Mouse (Mus musculus) intestine, postnatal 0 days (tissue): ENCODE data around the gene Duxbl2. TPM values are rescaled to one million over a fixed set of nuclear protein-coding genes. Genes with fewer than 3 reads are reported as not detected.
A peak's percentile ranks its signal among the peaks of the same experiment; 100 is the strongest.
"Not testable (repeated sequence)": the region's sequence is repeated elsewhere in the genome, so short reads cannot be mapped to it uniquely, and the experiment has no call there.

Experiments used
- ATAC-seq: fragments of 200-750 bp; cut with Nextera tagmentation; 2 replicates; pipeline ENCODE4 v1.8.0; 2017; ENCODE audit warnings: mild to moderate bottlenecking, moderate TSS enrichment, moderate library complexity
- H3K27ac ChIP-seq: fragments of 300-500 bp; sonication (generic); 2 replicates; pipeline ENCODE4 v1.5.1; 2014; ENCODE audit warnings: mild to moderate bottlenecking, low read depth, low read length, moderate library complexity
- H3K27me3 ChIP-seq: fragments of 300-500 bp; sonication (generic); replicated peaks from 2 replicates; pipeline ENCODE4 v1.6.1; 2014; ENCODE audit warnings: low read length, mixed read lengths; ENCODE audit not compliant: control insufficient read depth, insufficient read depth
- H3K36me3 ChIP-seq: fragments of 300-500 bp; sonication (generic); 2 replicates; pipeline ENCODE4 v1.6.1; 2014; ENCODE audit warnings: mild to moderate bottlenecking, moderate library complexity; ENCODE audit not compliant: control insufficient read depth, insufficient read depth
- H3K4me1 ChIP-seq: fragments of 300-500 bp; sonication (generic); replicated peaks from 2 replicates; pipeline ENCODE4 v1.6.1; 2014; ENCODE audit warnings: antibody characterized with exemption, low read length, mixed read lengths; ENCODE audit not compliant: control insufficient read depth, insufficient read depth
- H3K4me2 ChIP-seq: fragments of 300-500 bp; sonication (generic); replicated peaks from 2 replicates; pipeline ENCODE4 v1.6.1; 2014; ENCODE audit warnings: low read depth, mild to moderate bottlenecking, moderate library complexity
- H3K4me3 ChIP-seq: fragments of 300-500 bp; sonication (generic); 2 replicates; pipeline ENCODE4 v1.5.1; 2014; ENCODE audit warnings: low read depth, low read length
- H3K9ac ChIP-seq: fragments of 300-500 bp; sonication (generic); 2 replicates; pipeline ENCODE4 v1.6.1; 2014; ENCODE audit warnings: mild to moderate bottlenecking, low read depth, low read length
- H3K9me3 ChIP-seq: fragments of 300-500 bp; sonication (generic); 2 replicates; pipeline ENCODE4 v1.6.1; 2016; ENCODE audit warnings: mixed run types; ENCODE audit not compliant: control insufficient read depth
- WGBS: fragments of 180-500 bp; shearing (Covaris S2); extraction: QIAGEN DNeasy Blood & Tissue Kit; methylation state at CpG from one replicate; pipeline ENCODE4 v1.1.7; 2014; 5-methylcytosine and 5-hydroxymethylcytosine counted together
- polyA plus RNA-seq: library from polyadenylated mRNA; unstranded; fragments of >200 nt; fragmentation: Nextera tagmentation; extraction: Ambion mirVana; gene quantifications from 2 replicates; pipeline ENCODE4 v1.2.1, GENCODE M21; 2015

The Duxbl2 gene
- 0.72 TPM in 1 of 2 replicates, not detected in the other for polyA plus RNA-seq

DNA sequence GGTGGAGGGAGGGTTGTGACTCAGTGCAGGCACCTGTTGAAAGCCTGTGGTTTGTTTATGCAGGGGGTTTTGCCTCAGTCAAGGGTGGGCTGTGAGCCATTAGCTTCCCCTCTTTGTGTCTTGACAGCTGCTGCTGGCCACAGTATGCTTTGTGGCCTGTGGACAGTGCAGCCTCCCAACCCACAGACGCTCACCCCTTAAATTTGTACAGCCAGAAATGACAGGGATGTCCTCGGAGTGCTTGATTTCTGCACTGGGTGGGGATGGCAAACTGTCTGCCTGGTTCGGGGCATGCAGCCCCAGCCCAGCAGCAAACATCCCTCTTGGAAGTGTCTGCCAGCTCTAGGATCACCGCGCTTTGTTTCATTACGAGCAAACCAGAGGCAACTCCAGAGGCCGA, at the start of gene Duxbl2:
Gene Duxbl2 (plus strand): TSS at position 200 of the 400 bp plus-strand sequence.
- ATAC-seq, H3K9me3 ChIP-seq, H3K4me1 ChIP-seq, H3K4me2 ChIP-seq, H3K27me3 ChIP-seq, H3K36me3 ChIP-seq, H3K9ac ChIP-seq, H3K4me3 ChIP-seq, H3K27ac ChIP-seq: not testable (repeated sequence)
- no CpG with 5 or more reads among the region's 7 CpGs for WGBS

DNA sequence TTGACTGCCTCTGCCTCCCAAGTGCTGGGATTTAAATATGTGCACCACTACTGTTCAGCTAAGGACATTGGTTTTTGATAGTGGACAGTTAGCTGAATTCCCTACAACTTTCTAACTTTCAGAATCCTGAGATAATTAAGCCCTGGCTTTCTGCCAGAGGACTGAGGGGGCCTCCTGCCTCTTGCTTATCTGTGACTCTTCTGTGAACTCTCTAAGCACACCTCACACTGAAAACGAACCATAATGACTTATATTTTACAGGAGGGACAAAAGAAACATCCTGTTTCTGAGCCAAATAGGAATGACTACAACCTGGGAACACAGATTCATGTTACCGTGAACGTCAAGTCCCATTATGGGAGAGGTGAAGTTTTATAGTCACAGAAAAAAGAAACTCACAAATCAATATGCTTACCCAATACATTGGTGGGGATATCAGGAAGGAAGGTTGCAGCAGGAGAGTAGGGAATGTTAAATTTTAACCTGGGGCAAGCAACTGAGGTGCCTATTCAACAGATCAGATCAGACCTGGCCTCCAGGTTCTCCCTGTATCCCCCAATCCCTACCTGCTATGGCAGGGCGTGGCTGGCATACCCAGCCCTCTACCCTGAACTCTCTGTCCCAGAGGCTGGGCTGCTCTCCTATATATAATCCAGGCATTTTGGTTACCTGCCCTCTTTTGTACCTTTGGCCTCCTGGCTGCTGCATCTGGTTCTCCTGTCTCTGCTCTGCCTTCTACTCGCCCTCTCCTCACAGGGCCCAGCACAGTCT, 41.3 kb upstream of the Duxbl2 start:
- H3K27ac ChIP-seq, H3K9ac ChIP-seq, H3K27me3 ChIP-seq, H3K4me2 ChIP-seq, H3K4me3 ChIP-seq, H3K36me3 ChIP-seq, H3K4me1 ChIP-seq, H3K9me3 ChIP-seq: not testable (repeated sequence)
- ATAC-seq: peak; percentile 95
- no CpG with 5 or more reads among the region's 5 CpGs for WGBS

- not testable (repeated sequence) for H3K27me3 ChIP-seq, H3K4me3 ChIP-seq, H3K9ac ChIP-seq, ATAC-seq, H3K36me3 ChIP-seq, H3K27ac ChIP-seq, H3K9me3 ChIP-seq, H3K4me1 ChIP-seq, H3K4me2 ChIP-seq
- no CpG with 5 or more reads among the region's 6 CpGs for WGBS
Measured at GRCm38 (mm10) chr14:26081216-26081615, 36.9 kb upstream of the Duxbl2 start, which contains the start of gene Cphx2. Cphx2 (plus strand) TSS chr14:26081516.

- no CpG with 5 or more reads among the region's 1 CpGs for WGBS
- not testable (repeated sequence) for H3K27ac ChIP-seq
Measured at GRCm38 (mm10) chr14:26081997-26082396, 36.2 kb upstream of the Duxbl2 start, which contains the start of gene Cphx3. Cphx3 (plus strand) TSS chr14:26082297.

DNA sequence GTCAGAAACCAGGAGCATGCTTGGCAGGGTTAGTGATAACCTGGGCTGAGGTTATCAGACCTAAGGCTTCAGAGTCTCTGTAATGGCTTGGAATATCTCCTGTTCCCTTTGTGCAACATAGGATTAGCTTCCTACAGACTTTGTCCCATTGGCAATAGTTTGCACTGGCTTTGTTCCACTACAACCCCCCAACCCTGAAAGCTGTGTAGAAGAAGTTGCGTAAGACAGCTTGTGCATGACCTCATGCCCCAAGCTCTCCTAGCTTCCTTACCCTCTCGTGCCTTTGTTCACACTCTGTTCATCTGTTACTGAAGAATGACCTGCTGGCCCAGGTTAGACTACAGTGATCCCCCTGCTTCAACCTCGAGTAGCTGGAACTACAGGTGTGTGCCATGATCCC, 20.5 kb upstream of the Duxbl2 start:
- whole genome bisulfite sequencing: no CpG with 5 or more reads among the region's 3 CpGs
- not testable (repeated sequence) for H3K4me3 ChIP-seq, H3K4me1 ChIP-seq, H3K36me3 ChIP-seq, H3K27me3 ChIP-seq, H3K9me3 ChIP-seq, H3K4me2 ChIP-seq, H3K27ac ChIP-seq, H3K9ac ChIP-seq
- ATAC-seq: peak; percentile 59; the same call in 1 of the 2 replicates

More at GRCm38 (mm10) chr14:26081997-26082396, 36.2 kb upstream of the Duxbl2 start, which contains the start of gene Cphx3:
- not testable (repeated sequence) for H3K27me3 ChIP-seq, H3K4me3 ChIP-seq, H3K4me2 ChIP-seq, ATAC-seq, H3K9me3 ChIP-seq, H3K9ac ChIP-seq, H3K4me1 ChIP-seq, H3K36me3 ChIP-seq

GRCm38 (mm10) chr14:26118550-26119000, 426 bp downstream of the Duxbl2 start:
- ATAC-seq: peak; percentile 60
- not testable (repeated sequence) for H3K4me2 ChIP-seq, H3K27me3 ChIP-seq, H3K36me3 ChIP-seq, H3K4me3 ChIP-seq, H3K9me3 ChIP-seq, H3K27ac ChIP-seq, H3K9ac ChIP-seq, H3K4me1 ChIP-seq
- WGBS: no CpG with 5 or more reads among the region's 18 CpGs

DNA sequence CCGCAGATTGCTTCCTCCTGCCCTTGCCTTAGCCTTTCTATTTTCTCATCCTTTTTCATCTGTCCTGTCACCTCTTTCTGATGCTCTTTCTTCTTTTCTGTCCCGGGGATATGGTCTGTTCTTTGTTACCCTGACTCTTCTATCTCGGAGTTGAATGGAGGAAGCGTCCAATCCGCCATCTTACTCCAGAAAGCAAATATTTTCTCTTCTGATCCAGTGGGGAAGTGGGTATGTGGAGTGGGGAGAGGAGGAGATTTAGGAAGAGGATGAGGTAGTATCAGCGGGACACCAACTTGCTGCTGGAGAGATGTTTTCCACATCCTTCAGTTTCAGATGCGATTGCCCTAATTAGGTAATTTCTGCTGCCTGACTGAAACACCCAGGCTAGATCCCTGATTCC, 946 bp downstream of the Duxbl2 start:
- ATAC-seq, H3K9ac ChIP-seq, H3K4me2 ChIP-seq, H3K27me3 ChIP-seq, H3K27ac ChIP-seq, H3K36me3 ChIP-seq, H3K4me1 ChIP-seq, H3K9me3 ChIP-seq, H3K4me3 ChIP-seq: not testable (repeated sequence)
- no CpG with 5 or more reads among the region's 7 CpGs for WGBS

DNA sequence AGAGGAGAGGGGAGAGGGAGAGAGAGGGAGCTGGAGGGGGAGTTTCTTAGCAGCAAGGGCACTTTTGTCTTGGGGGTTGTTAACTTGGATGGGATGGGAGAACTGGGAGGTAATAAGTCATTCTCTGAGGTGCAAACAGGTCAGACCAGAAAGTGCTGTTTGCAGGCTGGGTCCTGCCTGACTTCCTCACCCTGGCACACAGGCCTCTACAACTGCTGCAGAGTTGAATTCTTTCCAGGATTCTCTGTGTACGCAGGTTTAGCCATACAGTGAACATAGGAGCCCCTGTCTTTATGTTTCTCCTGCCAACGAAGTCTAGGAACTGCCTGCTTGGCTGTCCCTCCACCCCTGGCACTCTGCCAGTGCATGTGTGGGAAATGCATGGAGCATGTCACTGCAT, 28.9 kb downstream of the Duxbl2 start:
- not testable (repeated sequence) for H3K4me1 ChIP-seq, H3K27me3 ChIP-seq, ATAC-seq, H3K4me3 ChIP-seq, H3K36me3 ChIP-seq, H3K4me2 ChIP-seq, H3K27ac ChIP-seq, H3K9me3 ChIP-seq, H3K9ac ChIP-seq
- no CpG with 5 or more reads among the region's 2 CpGs for WGBS

- H3K27me3 ChIP-seq, H3K4me3 ChIP-seq, H3K9ac ChIP-seq, H3K4me2 ChIP-seq, H3K36me3 ChIP-seq, H3K9me3 ChIP-seq, H3K27ac ChIP-seq, H3K4me1 ChIP-seq, ATAC-seq: not testable (repeated sequence)
- WGBS: no CpG with 5 or more reads among the region's 7 CpGs
Measured at GRCm38 (mm10) chr14:26156032-26156431, 37.9 kb downstream of the Duxbl2 start.
